Mouse (Mus musculus) erythroid progenitor cell, adult 5-6 weeks (primary cell): ENCODE data around the gene Ilf3. TPM values are rescaled to one million over a fixed set of nuclear protein-coding genes. Genes with fewer than 3 reads are reported as not detected.

Experiments
- ATAC-seq: replicated peaks from 2 replicates; pipeline ENCODE4 v1.8.0; 2016; ENCODE audit warnings: moderate number of reproducible peaks, mild to moderate bottlenecking, moderate TSS enrichment, inconsistent platforms; ENCODE audit not compliant: poor library complexity, low FRiP score, severe bottlenecking
- total RNA-seq, 2 experiments: library from RNA; stranded (forward) in 1 of 2; stranded (reverse) in 1 of 2; fragments of 150-400 nt in 1 of 2; fragments of 186-747, 209-891 nt in 1 of 2; gene quantifications; 2 replicates each; pipeline versions ENCODE4 v1.2.3 to v1.2.4; 2015 to 2017; ENCODE audit warnings: low replicate concordance in 2 of 2

Ilf3 gene
- total RNA-seq, 2 experiments from 2014 or later: 32.8 to 34.8 TPM

- ATAC-seq: no peak
Measured at GRCm38 (mm10) chr9:21336491-21336890, 31.2 kb upstream of the Ilf3 start.

- no peak for ATAC-seq
Measured at GRCm38 (mm10) chr9:21337652-21338051, 30.0 kb upstream of the Ilf3 start.

GRCm38 (mm10) chr9:21340411-21340810 is 27.3 kb upstream of the Ilf3 start:
- ATAC-seq: no peak

- ATAC-seq: no peak
Measured at GRCm38 (mm10) chr9:21346627-21347365, 20.9 kb upstream of the Ilf3 start.

GRCm38 (mm10) chr9:21348152-21348551 is 19.5 kb upstream of the Ilf3 start:
- ATAC-seq: no peak

GRCm38 (mm10) chr9:21351178-21351577 is 16.5 kb upstream of the Ilf3 start:
- no peak for ATAC-seq

GRCm38 (mm10) chr9:21351702-21352377 is 15.8 kb upstream of the Ilf3 start:
- no peak for ATAC-seq

- no peak for ATAC-seq
Measured at GRCm38 (mm10) chr9:21352463-21353372, 15.0 kb upstream of the Ilf3 start.

- ATAC-seq: no peak
Measured at GRCm38 (mm10) chr9:21353373-21353686, 14.3 kb upstream of the Ilf3 start.

GRCm38 (mm10) chr9:21354796-21355195 is 12.9 kb upstream of the Ilf3 start:
- ATAC-seq: no peak

- ATAC-seq: peak; percentile 77
Measured at GRCm38 (mm10) chr9:21356981-21357718, 10.5 kb upstream of the Ilf3 start.

- peak; percentile 51 for ATAC-seq
Measured at GRCm38 (mm10) chr9:21366541-21367220, 990 bp upstream of the Ilf3 start.

GRCm38 (mm10) chr9:21368131-21368584 is 487 bp downstream of the Ilf3 start:
- peak; percentile 17 for ATAC-seq

- ATAC-seq: no peak
Measured at GRCm38 (mm10) chr9:21369080-21369479, 1.4 kb downstream of the Ilf3 start.

- ATAC-seq: no peak
Measured at GRCm38 (mm10) chr9:21370876-21371275, 3.2 kb downstream of the Ilf3 start.

- no peak for ATAC-seq
Measured at GRCm38 (mm10) chr9:21372508-21372907, 4.8 kb downstream of the Ilf3 start.

- ATAC-seq: 0 out of 2 replicates have a peak, but pooled peaks have one; percentile 8
Measured at GRCm38 (mm10) chr9:21379195-21379594, 11.5 kb downstream of the Ilf3 start.

- ATAC-seq: no peak
Measured at GRCm38 (mm10) chr9:21380868-21381267, 13.2 kb downstream of the Ilf3 start.

- no peak for ATAC-seq
Measured at GRCm38 (mm10) chr9:21383966-21384365, 16.3 kb downstream of the Ilf3 start.
